In genomic region chr2:181496831-181497547, GRCm38 (mm10) we compare ENCODE assay signal across 8 mouse cellular contexts. TPM values are rescaled to one million over a fixed set of nuclear protein-coding genes. Genes with fewer than 3 reads are reported as not detected.
DNase-seq lines count a peak whose midpoint lies in the region; ATAC-seq lines count a peak whose summit lies in the region.

TSS of gene Tpd52l2 (plus strand) at chr2:181497142.

- H3K4me2 ChIP-seq in hindbrain, embryonic 16.5 days (ENCODE audit: low read length): peak within 1 kb of the TSS; percentile 97

- peak within 1 kb of the TSS; percentile 88 for H3K27ac ChIP-seq in hindbrain, embryonic 16.5 days (ENCODE audit: low read depth, low read length)
- H3K27ac ChIP-seq in macrophage: peak within 1 kb of the TSS; percentile 70

- H3K79me2 ChIP-seq in macrophage (ENCODE audit: inconsistent target): peaks cover 41% of the 10 kb centered on the region

- peak within 1 kb of the TSS; percentile 80 for H3K9ac ChIP-seq in hindbrain, embryonic 16.5 days (ENCODE audit: low read depth, low read length)

- WGBS in hindbrain, embryonic 16.5 days: under 1% methylated on average over 40 of the region's 46 CpGs
- WGBS in macrophage (ENCODE audit: missing documents): under 1% methylated on average over 46 of the region's 46 CpGs

- ATAC-seq in hindbrain, embryonic 16.5 days: peak; percentile 97

- H3K4me1 ChIP-seq in hindbrain, embryonic 16.5 days (ENCODE audit: control insufficient read depth, insufficient read depth, low read depth, low read length): peaks cover 9% of the 10 kb centered on the region; the same call in 1 of the 2 replicates

- no peaks in the 10 kb centered on the region for H3K9me3 ChIP-seq in hindbrain, embryonic 16.5 days (ENCODE audit: control insufficient read depth, low read length)

- H3K36me3 ChIP-seq in hindbrain, embryonic 16.5 days (ENCODE audit: control insufficient read depth, insufficient read depth, low read length): peaks cover 7% of the 10 kb centered on the region
- peaks cover 23% of the 10 kb centered on the region for H3K36me3 ChIP-seq in macrophage (ENCODE audit: inconsistent target)

- H3K4me3 ChIP-seq in hindbrain, embryonic 16.5 days (ENCODE audit: low read length): peak within 1 kb of the TSS; percentile 69
- peak within 1 kb of the TSS; percentile 86 for H3K4me3 ChIP-seq in macrophage (ENCODE audit: inconsistent target)

- peak; percentile 95 for DNase-seq in WW6 (ENCODE audit: low read depth, low spot score)
- peak; percentile 73 to 92 for DNase-seq in cerebellum, postnatal 4 days (ENCODE audit: low spot score in 2 of 2)
- DNase-seq in gastrocnemius, adult 18-20 months (ENCODE audit: low spot score): peak; percentile 92
- peak; percentile 89 to 94 for DNase-seq in left cerebral cortex, adult 18-20 months (ENCODE audit: low spot score in 2 of 2)
- DNase-seq in right cerebral cortex, adult 18-20 months: peak; percentile 94
- peak; percentile 59 for DNase-seq in urinary bladder, postnatal 10 days (ENCODE audit: low spot score)

- no peaks in the 10 kb centered on the region for H3K27me3 ChIP-seq in hindbrain, embryonic 16.5 days (replicated peaks; ENCODE audit: control insufficient read depth, insufficient read depth, low read length)

RNA-seq across cellular contexts. Expression of gene Tpd52l2, which starts in this region (rescaled TPM):
- 10 to 100 TPM; 48.9 to 51.1 TPM for total RNA-seq in gastrocnemius, adult 18-20 months (2021)
- polyA plus RNA-seq in hindbrain, embryonic 16.5 days (2015; fragmentation: Nextera tagmentation; extraction: Ambion mirVana): 121 and 126 TPM in 2 replicates
- total RNA-seq in left cerebral cortex, adult 18-20 months (2021): 10 to 100 TPM; 77.5 to 82.8 TPM
- 100 to 1,000 TPM in 5 of 26 experiments, 10 to 100 TPM in 21; 28.2 to 120 (median 68.2) TPM for total RNA-seq in macrophage (2018; cell fraction: chromatin; rRNA removed)
- total RNA-seq in macrophage (2018; cell fraction: cytosol; rRNA removed): 10 to 100 TPM; 37.6 to 55.2 (median 48.5) TPM
- total RNA-seq in macrophage (2018; cell fraction: nucleus; rRNA removed): 10 to 100 TPM; 23.9 to 77.7 (median 48.4) TPM
- 36.4 to 66.4 TPM (median 47.0 TPM) in 3 replicates for polyA plus RNA-seq in macrophage (2018)

Comparison
In these comparisons a context has a peak if more than half of its experiments do, and no peak if none do; other contexts are left out.
1. Peak in every context shown above with its lines: DNase-seq, ATAC-seq, H3K4me3 ChIP-seq and H3K27ac ChIP-seq.